Mouse (Mus musculus) lung, embryonic 14.5 days (tissue): ENCODE results near the gene Map2k4. TPM values are rescaled to one million over a fixed set of nuclear protein-coding genes. Genes with fewer than 3 reads are reported as not detected.

Experiments used
- ATAC-seq: fragments of 200-750 bp; cut with Nextera tagmentation; 2 replicates; pipeline ENCODE4 v1.8.0; 2017; ENCODE audit warnings: mild to moderate bottlenecking, moderate TSS enrichment, moderate library complexity; ENCODE audit not compliant: insufficient read depth
- DNase-seq: peaks from one replicate; pipeline ENCODE4 v3.0.0-alpha.2; 2015
- H3K27ac ChIP-seq: fragments of 300-500 bp; sonication (generic); 2 replicates; pipeline ENCODE4 v1.5.1; 2014; ENCODE audit warnings: low read depth, mild to moderate bottlenecking, moderate library complexity
- H3K27me3 ChIP-seq: fragments of 300-500 bp; sonication (generic); 2 replicates; pipeline ENCODE4 v1.6.1; 2014; ENCODE audit warnings: low read length, control low read depth; ENCODE audit not compliant: insufficient read depth
- H3K36me3 ChIP-seq: fragments of 300-500 bp; sonication (generic); 2 replicates; pipeline ENCODE4 v1.6.1; 2014; ENCODE audit warnings: control low read depth; ENCODE audit not compliant: insufficient read depth
- H3K4me1 ChIP-seq: fragments of 300-500 bp; sonication (generic); 2 replicates; pipeline ENCODE4 v1.6.1; 2014; ENCODE audit warnings: antibody characterized with exemption, control low read depth; ENCODE audit not compliant: insufficient read depth
- H3K4me2 ChIP-seq: fragments of 300-500 bp; sonication (generic); 2 replicates; pipeline ENCODE4 v1.6.1; 2014; ENCODE audit warnings: mild to moderate bottlenecking
- H3K4me3 ChIP-seq: fragments of 300-500 bp; sonication (generic); 2 replicates; pipeline ENCODE4 v1.5.1; 2014; ENCODE audit warnings: low read depth, low read length
- H3K9ac ChIP-seq: fragments of 300-500 bp; sonication (generic); 2 replicates; pipeline ENCODE4 v1.6.1; 2014
- H3K9me3 ChIP-seq: fragments of 300-500 bp; sonication (generic); 2 replicates; pipeline ENCODE4 v1.6.1; 2016; ENCODE audit warnings: low read depth, low read length, control low read depth
- CTCF ChIP-seq: IDR thresholded peaks from 2 replicates; pipeline ENCODE4 v1.5.1; 2016; ENCODE audit warnings: antibody characterized with exemption, low read depth
- WGBS: fragments of 180-500 bp; shearing (Covaris S2); extraction: QIAGEN DNeasy Blood & Tissue Kit; methylation state at CpG from one replicate; pipeline ENCODE4 v1.1.7; 2014; 5-methylcytosine and 5-hydroxymethylcytosine counted together
- polyA plus RNA-seq: library from polyadenylated mRNA; unstranded; fragments of >200 nt; fragmentation: Nextera tagmentation; extraction: Ambion mirVana; gene quantifications from 2 replicates; pipeline ENCODE4 v1.2.1, GENCODE M21; 2014

The Map2k4 gene
- polyA plus RNA-seq, 1 experiment from 2014 or later, result 71.5 TPM

- ATAC-seq, result no peak
- Histone ChIP-seq H3K9ac (no peak overlapping the region), H3K27ac (no peak overlapping the region), H3K4me1 (no peaks in the 10 kb centered on the region), H3K36me3 (0 out of 2 replicates have a peak, but pooled peaks cover 3% of the 10 kb centered on the region), H3K4me2 (no peak overlapping the region), H3K4me3 (no peak overlapping the region), H3K9me3 (no peaks in the 10 kb centered on the region), H3K27me3 (no peaks in the 10 kb centered on the region)
- no peak for DNase-seq
- no peak for TF ChIP-seq CTCF
Measured at GRCm38 (mm10) chr11:65739880-65740279, 48.2 kb downstream of the Map2k4 start.

GRCm38 (mm10) chr11:65734656-65735055 lies 53.4 kb downstream of the Map2k4 start:
- no peak for TF ChIP-seq CTCF
- no peaks in the 10 kb centered on the region for H3K4me1 ChIP-seq
- H3K9ac ChIP-seq, result no peak overlapping the region
- H3K9me3 ChIP-seq, result no peaks in the 10 kb centered on the region
- no peak overlapping the region for H3K4me2 ChIP-seq
- H3K27me3 ChIP-seq, result no peaks in the 10 kb centered on the region
- 0 out of 2 replicates have a peak, but pooled peaks cover 8% of the 10 kb centered on the region for H3K36me3 ChIP-seq
- no peak for DNase-seq
- H3K27ac ChIP-seq, result no peak overlapping the region
- 64% methylated on average over 7 of the region's 7 CpGs for WGBS
- no peak overlapping the region for H3K4me3 ChIP-seq
- no peak for ATAC-seq

GRCm38 (mm10) chr11:65729623-65730217 lies 58.4 kb downstream of the Map2k4 start:
- Histone ChIP-seq H3K4me2 (no peak overlapping the region), H3K27me3 (no peaks in the 10 kb centered on the region), H3K36me3 (peaks cover 12% of the 10 kb centered on the region; the same call in 1 of the 2 replicates), H3K9ac (no peak overlapping the region), H3K27ac (no peak overlapping the region), H3K9me3 (no peaks in the 10 kb centered on the region), H3K4me3 (no peak overlapping the region), H3K4me1 (no peaks in the 10 kb centered on the region)
- DNase-seq, result no peak
- 86% methylated on average over 6 of the region's 6 CpGs for WGBS
- no peak for ATAC-seq
- no peak for TF ChIP-seq CTCF

- no peak for ATAC-seq
- WGBS, result 89% methylated on average over 4 of the region's 4 CpGs
Measured at GRCm38 (mm10) chr11:65728906-65729305, 59.2 kb downstream of the Map2k4 start.

GRCm38 (mm10) chr11:65723715-65724114 lies 64.4 kb downstream of the Map2k4 start:
- no peak overlapping the region for H3K4me3 ChIP-seq
- H3K4me2 ChIP-seq, result no peak overlapping the region
- TF ChIP-seq CTCF, result no peak
- no peaks in the 10 kb centered on the region; the same call in 1 of the 2 replicates for H3K36me3 ChIP-seq
- ATAC-seq (no peak), DNase-seq (no peak)
- WGBS, result 79% methylated on average over 2 of the region's 2 CpGs
- H3K9ac ChIP-seq, result no peak overlapping the region
- no peaks in the 10 kb centered on the region for H3K4me1 ChIP-seq
- no peaks in the 10 kb centered on the region for H3K27me3 ChIP-seq
- no peaks in the 10 kb centered on the region for H3K9me3 ChIP-seq
- no peak overlapping the region for H3K27ac ChIP-seq

More at GRCm38 (mm10) chr11:65728906-65729305, 59.2 kb downstream of the Map2k4 start:
- Histone ChIP-seq H3K9me3 (no peaks in the 10 kb centered on the region), H3K36me3 (peaks cover 12% of the 10 kb centered on the region; the same call in 1 of the 2 replicates), H3K27me3 (no peaks in the 10 kb centered on the region), H3K9ac (no peak overlapping the region), H3K4me3 (no peak overlapping the region), H3K27ac (no peak overlapping the region), H3K4me1 (no peaks in the 10 kb centered on the region), H3K4me2 (no peak overlapping the region)
- DNase-seq, result no peak
- no peak for TF ChIP-seq CTCF

GRCm38 (mm10) chr11:65721615-65722014 lies 66.5 kb downstream of the Map2k4 start:
- WGBS, result 66% methylated on average over 3 of the region's 3 CpGs
- no peak for TF ChIP-seq CTCF
- DNase-seq (no peak), ATAC-seq (no peak)
- Histone ChIP-seq H3K4me1 (no peaks in the 10 kb centered on the region), H3K27me3 (no peaks in the 10 kb centered on the region), H3K27ac (no peak overlapping the region), H3K4me2 (no peak overlapping the region), H3K9me3 (no peaks in the 10 kb centered on the region), H3K4me3 (no peak overlapping the region), H3K9ac (no peak overlapping the region), H3K36me3 (peaks cover 5% of the 10 kb centered on the region; the same call in 1 of the 2 replicates)

GRCm38 (mm10) chr11:65719960-65720359 lies 68.1 kb downstream of the Map2k4 start:
- 83% methylated on average over 1 of the region's 1 CpGs for WGBS

GRCm38 (mm10) chr11:65713830-65714229 lies 74.3 kb downstream of the Map2k4 start:
- ATAC-seq (no peak), DNase-seq (no peak)
- Histone ChIP-seq H3K9ac (no peak overlapping the region), H3K4me1 (no peaks in the 10 kb centered on the region), H3K9me3 (no peaks in the 10 kb centered on the region), H3K4me3 (no peak overlapping the region), H3K4me2 (no peak overlapping the region), H3K27me3 (no peaks in the 10 kb centered on the region), H3K36me3 (peaks cover 17% of the 10 kb centered on the region), H3K27ac (no peak overlapping the region)
- 54% methylated on average over 4 of the region's 4 CpGs for WGBS
- no peak for TF ChIP-seq CTCF

More at GRCm38 (mm10) chr11:65719960-65720359, 68.1 kb downstream of the Map2k4 start:
- no peak for ATAC-seq
- no peak for DNase-seq
- Histone ChIP-seq H3K4me1 (no peaks in the 10 kb centered on the region), H3K9me3 (no peaks in the 10 kb centered on the region), H3K27ac (no peak overlapping the region), H3K9ac (no peak overlapping the region), H3K4me3 (no peak overlapping the region), H3K36me3 (peaks cover 12% of the 10 kb centered on the region; the same call in 1 of the 2 replicates), H3K4me2 (no peak overlapping the region), H3K27me3 (no peaks in the 10 kb centered on the region)
- no peak for TF ChIP-seq CTCF
